Mouse (Mus musculus) stomach, postnatal 0 days (tissue): ENCODE measurements around the gene Wdr66.

Experiments
- CTCF ChIP-seq: IDR thresholded peaks from 2 replicates; pipeline ENCODE4 v1.5.1; 2016; ENCODE audit warnings: antibody characterized with exemption, low read depth, mild to moderate bottlenecking, moderate library complexity
- EP300 ChIP-seq: optimal IDR thresholded peaks from 2 replicates; pipeline ENCODE3; 2016; ENCODE audit warnings: antibody characterized with exemption

DNA sequence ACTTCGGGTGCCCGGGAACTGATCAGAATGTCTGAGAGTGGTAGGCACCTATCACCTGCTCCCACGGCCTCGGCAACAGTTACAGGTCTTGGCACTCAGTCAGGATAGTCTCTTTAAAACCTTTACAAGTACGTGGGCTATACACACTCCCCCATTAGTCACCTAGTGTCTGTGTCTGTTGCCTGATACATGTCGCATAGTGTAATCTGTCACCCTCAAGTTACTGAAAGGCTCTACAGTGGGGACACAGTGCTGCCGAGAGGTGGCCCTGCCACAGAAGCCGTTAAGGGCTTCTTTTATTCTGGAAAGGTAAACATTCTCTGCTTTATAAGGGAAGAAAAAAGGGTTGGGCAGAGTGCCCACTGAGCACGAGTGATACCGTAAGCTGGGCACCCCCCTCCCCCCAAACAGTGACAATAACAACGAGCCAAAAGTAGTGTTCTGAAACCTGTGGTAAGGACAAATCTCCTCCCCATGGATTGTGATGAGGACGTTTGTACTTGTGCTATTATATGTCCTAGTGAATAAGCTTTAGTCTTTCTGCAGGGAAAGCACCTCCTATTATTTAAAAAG lies 61.2 kb downstream of the Wdr66 start:
- TF ChIP-seq CTCF (no peak), EP300 (no peak)
